Mouse (Mus musculus): ENCODE results near the gene Ptprd. TPM values are rescaled to one million over a fixed set of nuclear protein-coding genes. Genes with fewer than 3 reads are reported as not detected.

The Ptprd gene
- polyA plus RNA-seq, 1 experiment from 2014 or later = 112 TPM

GRCm38 (mm10) chr4:76502575-76503278 lies 1709.0 kb downstream of the Ptprd start:
- no peaks in the 10 kb centered on the region for H3K4me1 ChIP-seq (replicated peaks; ENCODE audit: control insufficient read depth, insufficient read depth, low read length)
- no peaks in the 10 kb centered on the region for H3K36me3 ChIP-seq (replicated peaks; ENCODE audit: control insufficient read depth, insufficient read depth)
- no peak overlapping the region for H3K4me2 ChIP-seq (replicated peaks)
- no peaks in the 10 kb centered on the region for H3K9me3 ChIP-seq (ENCODE audit: control insufficient read depth, low read length)
- no peak overlapping the region for H3K27ac ChIP-seq
- WGBS = 59% methylated on average over 6 of the region's 6 CpGs
- ATAC-seq (ENCODE audit: low FRiP score) (no peak), DNase-seq (ENCODE audit: low spot score) (peak; percentile 39)
- H3K27me3 ChIP-seq (ENCODE audit: control insufficient read depth, insufficient read depth, low read length) = no peaks in the 10 kb centered on the region
- H3K4me3 ChIP-seq (replicated peaks; ENCODE audit: low read length) = no peak overlapping the region
- H3K9ac ChIP-seq = no peak overlapping the region

- H3K36me3 ChIP-seq (replicated peaks; ENCODE audit: control insufficient read depth, insufficient read depth) = no peaks in the 10 kb centered on the region
- 93% methylated on average over 3 of the region's 3 CpGs for WGBS
- no peak for DNase-seq (ENCODE audit: low spot score)
Measured at GRCm38 (mm10) chr4:76485848-76486247, 1725.9 kb downstream of the Ptprd start.

GRCm38 (mm10) chr4:76468366-76469100 lies 1743.2 kb downstream of the Ptprd start:
- DNase-seq (ENCODE audit: low spot score) (no peak), ATAC-seq (ENCODE audit: low FRiP score) (no peak)
- H3K27ac ChIP-seq = no peak overlapping the region
- no peaks in the 10 kb centered on the region for H3K27me3 ChIP-seq (ENCODE audit: control insufficient read depth, insufficient read depth, low read length)
- H3K4me2 ChIP-seq (replicated peaks) = no peak overlapping the region
- 85% methylated on average over 3 of the region's 3 CpGs for WGBS
- no peaks in the 10 kb centered on the region for H3K36me3 ChIP-seq (replicated peaks; ENCODE audit: control insufficient read depth, insufficient read depth)
- H3K4me3 ChIP-seq (replicated peaks; ENCODE audit: low read length) = no peak overlapping the region
- H3K4me1 ChIP-seq (replicated peaks; ENCODE audit: control insufficient read depth, insufficient read depth, low read length) = no peaks in the 10 kb centered on the region
- no peak overlapping the region for H3K9ac ChIP-seq
- no peaks in the 10 kb centered on the region for H3K9me3 ChIP-seq (ENCODE audit: control insufficient read depth, low read length)

More at GRCm38 (mm10) chr4:76485848-76486247, 1725.9 kb downstream of the Ptprd start:
- Histone ChIP-seq H3K4me1 (replicated peaks; ENCODE audit: control insufficient read depth, insufficient read depth, low read length) (no peaks in the 10 kb centered on the region), H3K4me3 (replicated peaks; ENCODE audit: low read length) (no peak overlapping the region), H3K9ac (no peak overlapping the region), H3K4me2 (replicated peaks) (no peak overlapping the region), H3K27me3 (ENCODE audit: control insufficient read depth, insufficient read depth, low read length) (no peaks in the 10 kb centered on the region), H3K27ac (no peak overlapping the region), H3K9me3 (ENCODE audit: control insufficient read depth, low read length) (no peaks in the 10 kb centered on the region)
- no peak for ATAC-seq (ENCODE audit: low FRiP score)

GRCm38 (mm10) chr4:76464682-76465081 lies 1747.1 kb downstream of the Ptprd start:
- no peak overlapping the region for H3K27ac ChIP-seq
- WGBS = 97% methylated on average over 1 of the region's 1 CpGs
- no peak overlapping the region for H3K4me3 ChIP-seq (replicated peaks; ENCODE audit: low read length)
- DNase-seq (ENCODE audit: low spot score) = no peak
- no peak overlapping the region for H3K9ac ChIP-seq
- 0 out of 2 replicates have a peak, but pooled peaks cover 8% of the 10 kb centered on the region for H3K4me1 ChIP-seq (replicated peaks; ENCODE audit: control insufficient read depth, insufficient read depth, low read length)
- H3K36me3 ChIP-seq (replicated peaks; ENCODE audit: control insufficient read depth, insufficient read depth) = no peaks in the 10 kb centered on the region
- no peaks in the 10 kb centered on the region for H3K9me3 ChIP-seq (ENCODE audit: control insufficient read depth, low read length)
- no peak overlapping the region for H3K4me2 ChIP-seq (replicated peaks)
- no peak for ATAC-seq (ENCODE audit: low FRiP score)
- H3K27me3 ChIP-seq (ENCODE audit: control insufficient read depth, insufficient read depth, low read length) = no peaks in the 10 kb centered on the region

- Histone ChIP-seq H3K4me2 (replicated peaks) (no peak overlapping the region), H3K36me3 (replicated peaks; ENCODE audit: control insufficient read depth, insufficient read depth) (no peaks in the 10 kb centered on the region), H3K27me3 (ENCODE audit: control insufficient read depth, insufficient read depth, low read length) (no peaks in the 10 kb centered on the region), H3K9me3 (ENCODE audit: control insufficient read depth, low read length) (no peaks in the 10 kb centered on the region), H3K4me3 (replicated peaks; ENCODE audit: low read length) (no peak overlapping the region), H3K27ac (no peak overlapping the region), H3K4me1 (replicated peaks; ENCODE audit: control insufficient read depth, insufficient read depth, low read length) (0 out of 2 replicates have a peak, but pooled peaks cover 8% of the 10 kb centered on the region), H3K9ac (no peak overlapping the region)
- ATAC-seq (ENCODE audit: low FRiP score) (no peak), DNase-seq (ENCODE audit: low spot score) (no peak)
- WGBS = 73% methylated on average over 5 of the region's 5 CpGs
Measured at GRCm38 (mm10) chr4:76461336-76461735, 1750.4 kb downstream of the Ptprd start.

- Histone ChIP-seq H3K36me3 (replicated peaks; ENCODE audit: control insufficient read depth, insufficient read depth) (no peaks in the 10 kb centered on the region), H3K4me2 (replicated peaks) (no peak overlapping the region), H3K27ac (no peak overlapping the region), H3K9me3 (ENCODE audit: control insufficient read depth, low read length) (no peaks in the 10 kb centered on the region), H3K27me3 (ENCODE audit: control insufficient read depth, insufficient read depth, low read length) (no peaks in the 10 kb centered on the region), H3K4me1 (replicated peaks; ENCODE audit: control insufficient read depth, insufficient read depth, low read length) (0 out of 2 replicates have a peak, but pooled peaks cover 8% of the 10 kb centered on the region), H3K9ac (no peak overlapping the region), H3K4me3 (replicated peaks; ENCODE audit: low read length) (no peak overlapping the region)
- no peak for DNase-seq (ENCODE audit: low spot score)
- WGBS = 65% methylated on average over 1 of the region's 1 CpGs
- no peak for ATAC-seq (ENCODE audit: low FRiP score)
Measured at GRCm38 (mm10) chr4:76460556-76460955, 1751.2 kb downstream of the Ptprd start.

GRCm38 (mm10) chr4:76459621-76460020 lies 1752.1 kb downstream of the Ptprd start:
- no peak overlapping the region for H3K27ac ChIP-seq
- H3K36me3 ChIP-seq (replicated peaks; ENCODE audit: control insufficient read depth, insufficient read depth) = no peaks in the 10 kb centered on the region
- no peak for ATAC-seq (ENCODE audit: low FRiP score)
- H3K9ac ChIP-seq = no peak overlapping the region
- DNase-seq (ENCODE audit: low spot score) = no peak
- H3K4me2 ChIP-seq (replicated peaks) = no peak overlapping the region
- no peaks in the 10 kb centered on the region for H3K27me3 ChIP-seq (ENCODE audit: control insufficient read depth, insufficient read depth, low read length)
- H3K4me1 ChIP-seq (replicated peaks; ENCODE audit: control insufficient read depth, insufficient read depth, low read length) = 0 out of 2 replicates have a peak, but pooled peaks cover 8% of the 10 kb centered on the region
- no peaks in the 10 kb centered on the region for H3K9me3 ChIP-seq (ENCODE audit: control insufficient read depth, low read length)
- H3K4me3 ChIP-seq (replicated peaks; ENCODE audit: low read length) = no peak overlapping the region

GRCm38 (mm10) chr4:76452286-76452685 lies 1759.5 kb downstream of the Ptprd start:
- Histone ChIP-seq H3K9me3 (ENCODE audit: control insufficient read depth, low read length) (no peaks in the 10 kb centered on the region), H3K27ac (0 out of 2 replicates have a peak overlapping the region, but pooled peaks have one; percentile 14), H3K36me3 (replicated peaks; ENCODE audit: control insufficient read depth, insufficient read depth) (no peaks in the 10 kb centered on the region), H3K4me1 (replicated peaks; ENCODE audit: control insufficient read depth, insufficient read depth, low read length) (peaks cover 5% of the 10 kb centered on the region; the same call in 1 of the 2 replicates), H3K9ac (peak overlapping the region; percentile 42; the same call in 1 of the 2 replicates), H3K27me3 (ENCODE audit: control insufficient read depth, insufficient read depth, low read length) (no peaks in the 10 kb centered on the region), H3K4me2 (replicated peaks) (peak overlapping the region; percentile 61), H3K4me3 (replicated peaks; ENCODE audit: low read length) (peak overlapping the region; percentile 10)
- DNase-seq (ENCODE audit: low spot score) = no peak
- 78% methylated on average over 4 of the region's 4 CpGs for WGBS
- no peak for ATAC-seq (ENCODE audit: low FRiP score)

GRCm38 (mm10) chr4:76451019-76451552 lies 1760.7 kb downstream of the Ptprd start:
- WGBS = 41% methylated on average over 8 of the region's 8 CpGs
- peaks cover 5% of the 10 kb centered on the region; the same call in 1 of the 2 replicates for H3K4me1 ChIP-seq (replicated peaks; ENCODE audit: control insufficient read depth, insufficient read depth, low read length)
- H3K27ac ChIP-seq = peak overlapping the region; percentile 96
- no peaks in the 10 kb centered on the region for H3K27me3 ChIP-seq (ENCODE audit: control insufficient read depth, insufficient read depth, low read length)
- ATAC-seq (ENCODE audit: low FRiP score) = no peak
- peak overlapping the region; percentile 61 for H3K4me2 ChIP-seq (replicated peaks)
- H3K4me3 ChIP-seq (replicated peaks; ENCODE audit: low read length) = peak overlapping the region; percentile 98
- peak overlapping the region; percentile 95 for H3K9ac ChIP-seq
- no peak for DNase-seq (ENCODE audit: low spot score)
- H3K36me3 ChIP-seq (replicated peaks; ENCODE audit: control insufficient read depth, insufficient read depth) = no peaks in the 10 kb centered on the region
- H3K9me3 ChIP-seq (ENCODE audit: control insufficient read depth, low read length) = no peaks in the 10 kb centered on the region

Data from hindbrain, embryonic 14.5 days (tissue).